Mouse (Mus musculus) CH12.LX (cell line): Measurements from ENCODE around the gene Ganc. TPM values are rescaled to one million over a fixed set of nuclear protein-coding genes. Genes with fewer than 3 reads are reported as not detected.

ENCODE experiments used
- DNase-seq: peaks from one replicate; pipeline ENCODE4 v3.0.0-alpha.2; 2013; ENCODE audit errors: extremely low read depth
- H3K27ac ChIP-seq: 2 replicates; pipeline ENCODE4 v1.5.1; 2012; ENCODE audit warnings: low read depth, mild to moderate bottlenecking, control low read depth, moderate library complexity; ENCODE audit not compliant: insufficient read depth
- H3K27me3 ChIP-seq: replicated peaks from 2 replicates; pipeline ENCODE3; 2012; ENCODE audit warnings: inconsistent platforms
- H3K36me3 ChIP-seq, 2 experiments: replicated peaks in 1 of 2; 2 replicates each; pipeline versions ENCODE3 to v1.6.1; 2012; ENCODE audit warnings: inconsistent platforms in 1 of 2, low read length in 1 of 2, mild to moderate bottlenecking in 1 of 2, mixed read lengths in 1 of 2, moderate library complexity in 1 of 2; ENCODE audit not compliant: control insufficient read depth in 1 of 2, insufficient read depth in 1 of 2
- H3K4me1 ChIP-seq, 2 experiments: 2 replicates each; pipeline ENCODE4 v1.6.1; 2012; ENCODE audit warnings: inconsistent platforms in 1 of 2, moderate library complexity in 1 of 2; ENCODE audit not compliant: insufficient read depth in 2 of 2, control insufficient read depth in 1 of 2
- H3K4me2 ChIP-seq: 2 replicates; pipeline ENCODE4 v1.6.1; 2012; ENCODE audit warnings: low read depth, mild to moderate bottlenecking, control low read depth; ENCODE audit not compliant: poor library complexity, insufficient read depth, severe bottlenecking
- H3K4me3 ChIP-seq, 3 experiments: fragments of 150-350 bp in 1 of 3; sonication (generic) in 1 of 3; replicated peaks in 1 of 3; 2 replicates each; pipeline versions ENCODE3 to v1.5.1; 2011 to 2012; ENCODE audit warnings: low read depth in 2 of 3, low read length in 2 of 3, mild to moderate bottlenecking in 2 of 3, moderate library complexity in 2 of 3, control low read depth in 1 of 3, improper control_type of control experiment in 1 of 3, inconsistent platforms in 1 of 3, mixed read lengths in 1 of 3; ENCODE audit not compliant: poor library complexity in 1 of 3
- H3K79me2 ChIP-seq: replicated peaks from 2 replicates; pipeline ENCODE4 v1.6.1; 2012; ENCODE audit warnings: mild to moderate bottlenecking, moderate library complexity; ENCODE audit not compliant: control insufficient read depth, poor library complexity, insufficient read depth, severe bottlenecking; ENCODE audit errors: extremely low read depth
- H3K9ac ChIP-seq: 2 replicates; pipeline ENCODE4 v1.6.1; 2012; ENCODE audit warnings: low read depth, mild to moderate bottlenecking, control low read depth, moderate library complexity; ENCODE audit not compliant: insufficient read depth
- H3K9me3 ChIP-seq: replicated peaks from 2 replicates; pipeline ENCODE3; 2012; ENCODE audit warnings: low read length, inconsistent platforms, mixed read lengths
- BHLHE40 ChIP-seq: IDR thresholded peaks from 2 replicates; pipeline ENCODE4 v1.6.1; 2011; ENCODE audit warnings: mild to moderate bottlenecking, low read depth, low read length, improper control_type of control experiment
- CHD1 ChIP-seq: IDR thresholded peaks from 2 replicates; pipeline ENCODE4 v1.6.1; 2012; ENCODE audit warnings: low read depth, low read length, improper control_type of control experiment, inconsistent platforms
- E2F4 ChIP-seq: IDR thresholded peaks from 2 replicates; pipeline ENCODE4 v1.6.1; 2011; ENCODE audit warnings: low read depth, low read length, improper control_type of control experiment; ENCODE audit not compliant: insufficient replicate concordance
- EP300 ChIP-seq: IDR thresholded peaks from 2 replicates; pipeline ENCODE4 v1.6.1; 2011; ENCODE audit warnings: low read length, improper control_type of control experiment
- JUN ChIP-seq: IDR thresholded peaks from 2 replicates; pipeline ENCODE4 v1.6.1; 2011; ENCODE audit warnings: low read depth, mild to moderate bottlenecking, low read length, improper control_type of control experiment, moderate library complexity; ENCODE audit not compliant: insufficient read depth
- KAT2A ChIP-seq: IDR thresholded peaks from 2 replicates; pipeline ENCODE4 v1.6.1; 2012; ENCODE audit warnings: low read length, improper control_type of control experiment, inconsistent platforms; ENCODE audit not compliant: insufficient replicate concordance
- MAFK ChIP-seq: IDR thresholded peaks from 2 replicates; pipeline ENCODE4 v1.6.1; 2011; ENCODE audit warnings: low read length, improper control_type of control experiment; ENCODE audit not compliant: insufficient replicate concordance
- MXI1 ChIP-seq: IDR thresholded peaks from 2 replicates; pipeline ENCODE4 v1.6.1; 2011; ENCODE audit warnings: mild to moderate bottlenecking, low read depth, low read length, improper control_type of control experiment
- PAX5 ChIP-seq: IDR thresholded peaks from 2 replicates; pipeline ENCODE4 v1.6.1; 2012; ENCODE audit warnings: low read length, inconsistent platforms, mixed read lengths
- TBP ChIP-seq: conservative IDR thresholded peaks from 2 replicates; pipeline ENCODE4 v1.6.1; 2011; ENCODE audit warnings: low read depth, low read length, improper control_type of control experiment
- USF1 ChIP-seq: IDR thresholded peaks from 2 replicates; pipeline ENCODE4 v1.6.1; 2014; ENCODE audit warnings: low read depth, mild to moderate bottlenecking, inconsistent platforms, low read length, improper control_type of control experiment
- ZC3H11A ChIP-seq: IDR thresholded peaks from 2 replicates; pipeline ENCODE4 v1.6.1; 2012; ENCODE audit warnings: low read depth, mild to moderate bottlenecking, inconsistent platforms, low read length, improper control_type of control experiment
- ZNF384 ChIP-seq: IDR thresholded peaks from 2 replicates; pipeline ENCODE4 v1.6.1; 2012; ENCODE audit warnings: low read depth, low read length, improper control_type of control experiment, inconsistent platforms
- dilution Hi-C: fragments of 300-500 bp; cut with MboI; formaldehyde crosslinking; loops from 2 replicates; pipeline ENCODE4 v1.14.3; 2020; ENCODE audit warnings: low sequenced_read_pairs; ENCODE audit not compliant: extremely low pct_unique_long_range_greater_than_20kb, extremely low pct_ligation_motif_present
- in situ Hi-C: fragments of 300-500 bp; cut with MboI; formaldehyde crosslinking; loops from 3 replicates; pipeline ENCODE4 v1.14.3; 2019; ENCODE audit warnings: low sequenced_read_pairs, low pct_ligation_motif_present, low pct_unique_long_range_greater_than_20kb, mixed read lengths
- polyA plus RNA-seq: library from polyadenylated mRNA; unstranded; fragments of >175 nt; gene quantifications from 2 replicates; pipeline ENCODE4 v1.2.1, GENCODE M21; 2012; ENCODE audit warnings: low read depth; ENCODE audit not compliant: insufficient read length
- total RNA-seq, 2 experiments: library from RNA; depleted of rRNA; stranded (reverse); fragments of 300-350 nt in 1 of 2; fragments of >200 nt in 1 of 2; gene quantifications; 2 replicates each; pipeline ENCODE4 v1.2.3; 2012 to 2014

The Ganc gene
- total and polyA plus RNA-seq, 3 experiments: 7.0 to 9.6 (median 9.5) TPM

GRCm38 (mm10) chr2:120390934-120391333 is 12.8 kb upstream of the Ganc start:
- H3K9me3 ChIP-seq: no peaks in the 10 kb centered on the region
- DNase-seq: no peak
- no peak overlapping the region for H3K9ac ChIP-seq
- dilution Hi-C loops (no loop called here), in situ Hi-C loops (no loop called here)
- H3K79me2 ChIP-seq: no peaks in the 10 kb centered on the region; the same call in 1 of the 2 replicates
- no peak overlapping the region for H3K4me3 ChIP-seq
- H3K4me2 ChIP-seq: no peak overlapping the region
- peaks cover 49 to 93% of the 10 kb centered on the region in 2 experiments for H3K36me3 ChIP-seq
- H3K27me3 ChIP-seq: no peaks in the 10 kb centered on the region
- TF ChIP-seq BHLHE40 (no peak), EP300 (no peak), ZC3H11A (no peak), E2F4 (no peak), ZNF384 (no peak), MXI1 (no peak)
- no peak overlapping the region; the same call in 1 of the 2 replicates for H3K27ac ChIP-seq
- H3K4me1 ChIP-seq: no peaks in the 10 kb centered on the region

GRCm38 (mm10) chr2:120392406-120392805 is 11.3 kb upstream of the Ganc start:
- H3K4me1 ChIP-seq: no peaks in the 10 kb centered on the region
- dilution Hi-C loops: no loop called here
- no peaks in the 10 kb centered on the region for H3K27me3 ChIP-seq
- in situ Hi-C loops: no loop called here
- H3K4me2 ChIP-seq: no peak overlapping the region
- no peak for TF ChIP-seq USF1
- TF ChIP-seq JUN: no peak
- TF ChIP-seq KAT2A: no peak
- no peak for TF ChIP-seq PAX5
- TF ChIP-seq CHD1: no peak
- no peak for DNase-seq
- H3K27ac ChIP-seq: no peak overlapping the region
- H3K36me3 ChIP-seq: peaks cover 50 to 95% of the 10 kb centered on the region in 2 experiments
- H3K9me3 ChIP-seq: no peaks in the 10 kb centered on the region
- no peaks in the 10 kb centered on the region; the same call in 1 of the 2 replicates for H3K79me2 ChIP-seq
- H3K9ac ChIP-seq: no peak overlapping the region
- H3K4me3 ChIP-seq: no peak overlapping the region

GRCm38 (mm10) chr2:120397951-120398350 is 5.7 kb upstream of the Ganc start:
- no peaks in the 10 kb centered on the region for H3K27me3 ChIP-seq
- in situ Hi-C loops: no loop called here
- H3K27ac ChIP-seq: no peak overlapping the region
- dilution Hi-C loops: no loop called here
- H3K36me3 ChIP-seq: peaks cover 30 to 74% of the 10 kb centered on the region in 2 experiments
- H3K79me2 ChIP-seq: peaks cover 38% of the 10 kb centered on the region
- no peak overlapping the region for H3K4me2 ChIP-seq
- DNase-seq: no peak
- peaks cover 3 to 16% of the 10 kb centered on the region in 2 experiments; a peak in 3 of 4 replicates for H3K4me1 ChIP-seq
- no peak overlapping the region for H3K4me3 ChIP-seq
- no peaks in the 10 kb centered on the region for H3K9me3 ChIP-seq
- TF ChIP-seq JUN: no peak
- no peak for TF ChIP-seq TBP
- TF ChIP-seq EP300: no peak
- TF ChIP-seq MAFK: no peak
- H3K9ac ChIP-seq: no peak overlapping the region
